Mouse (Mus musculus) adrenal gland, postnatal 14 days (tissue): ENCODE measurements at regions not wholly inside any gene's neighbourhood (a gene's known extent, or its start where the extent isn't known, plus 50 kb on each side); places are given as distances from the start of the nearest gene placed in this dataset.

Experiments
- DNase-seq: peaks from one replicate; pipeline ENCODE4 v3.0.0; 2021; ENCODE audit warnings: mixed read lengths

DNA sequence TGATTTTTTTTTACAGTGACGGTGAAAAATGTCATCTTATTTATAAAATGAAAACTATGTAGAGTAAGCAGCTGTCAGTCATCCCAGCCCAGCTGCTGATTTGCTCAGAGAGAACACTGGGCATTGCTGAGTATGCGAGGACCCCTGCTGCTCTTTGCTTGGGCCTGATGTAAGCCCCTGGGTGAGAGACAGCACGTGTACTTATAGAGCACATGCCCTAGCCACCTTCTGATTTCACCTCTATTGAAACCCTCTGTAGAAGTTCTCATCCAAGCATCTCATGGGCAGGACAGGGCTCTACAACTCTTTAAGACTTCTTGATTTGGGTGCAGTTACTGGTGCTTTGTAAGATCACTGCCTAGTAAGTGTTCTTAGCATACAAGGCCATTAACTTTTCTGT lies 182.2 kb downstream of the Rab11fip2 start:
- DNase-seq, result no peak

- DNase-seq, result no peak
Measured at GRCm38 (mm10) chr19:59784401-59785046, 158.9 kb downstream of the Rab11fip2 start.

GRCm38 (mm10) chr19:59831304-59831703 lies 112.2 kb downstream of the Rab11fip2 start:
- DNase-seq, result no peak

DNA sequence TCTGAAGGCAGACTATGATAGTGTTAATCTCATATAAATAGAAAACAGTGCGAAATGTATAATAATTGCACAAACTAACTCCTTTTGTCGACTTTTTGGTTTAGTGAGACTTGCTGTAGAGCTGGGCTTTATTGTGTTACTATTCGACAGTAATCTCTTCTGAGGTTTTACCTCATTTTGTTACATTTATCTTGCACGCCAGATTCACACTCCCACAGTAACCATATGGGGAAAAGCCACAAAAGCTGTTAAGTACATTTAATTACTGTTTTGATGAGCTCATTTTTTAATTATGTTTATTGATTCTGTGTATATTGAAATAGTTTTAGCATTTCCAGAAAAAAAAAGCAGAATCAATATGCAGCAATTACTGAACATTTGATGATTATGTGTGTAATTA lies 106.3 kb downstream of the Rab11fip2 start:
- DNase-seq, result no peak

DNA sequence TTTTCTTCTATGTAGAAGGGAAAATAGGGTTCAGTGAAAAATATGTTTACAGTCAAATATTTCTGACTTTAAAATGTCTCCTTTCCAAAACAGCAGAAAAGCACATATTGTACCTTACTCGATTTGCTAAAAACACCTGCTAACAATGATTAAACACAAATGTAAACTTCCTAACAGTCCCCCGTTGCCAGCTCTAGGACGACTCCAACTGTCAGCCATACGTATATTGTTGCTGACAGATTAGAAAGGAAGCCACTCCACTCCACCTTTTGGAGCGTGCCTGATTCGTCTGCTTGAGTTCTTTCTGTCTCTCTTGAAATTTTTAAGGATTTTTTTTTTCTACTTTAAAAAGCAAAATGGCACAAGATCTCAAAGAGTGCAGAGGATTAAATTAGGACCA lies 105.8 kb downstream of the Rab11fip2 start:
- no peak for DNase-seq

GRCm38 (mm10) chr19:59844270-59844669 lies 99.2 kb downstream of the Rab11fip2 start:
- peak; percentile 8 for DNase-seq

GRCm38 (mm10) chr19:59846807-59847206 lies 96.6 kb downstream of the Rab11fip2 start:
- DNase-seq, result no peak

DNA sequence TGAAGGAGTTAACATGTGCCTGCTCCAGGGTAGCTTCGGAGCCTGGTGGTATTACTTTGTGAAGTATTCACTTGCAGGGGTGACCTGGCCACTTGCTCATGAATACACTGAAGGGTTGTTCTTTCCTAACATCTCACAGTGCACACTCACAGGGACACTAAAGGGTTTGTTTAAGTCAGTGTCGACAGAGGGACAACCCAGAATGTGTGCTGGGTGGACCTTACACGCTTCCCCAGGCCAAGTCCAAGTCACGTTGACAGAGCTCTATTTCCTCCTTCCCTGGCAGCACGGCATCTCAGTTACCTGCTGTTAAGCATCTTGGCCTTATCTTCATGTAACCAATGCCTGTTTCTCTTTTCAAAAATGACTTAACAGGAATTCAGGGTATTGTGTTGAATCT lies 92.8 kb downstream of the Rab11fip2 start:
- DNase-seq, result no peak

GRCm38 (mm10) chr19:59852011-59852738 lies 91.3 kb downstream of the Rab11fip2 start:
- no peak for DNase-seq
